Mouse (Mus musculus) neural tube, embryonic 13.5 days (tissue): Measurements from ENCODE around the gene Camk1d. TPM values are rescaled to one million over a fixed set of nuclear protein-coding genes. Genes with fewer than 3 reads are reported as not detected.
"Not testable (repeated sequence)": the region's sequence is repeated elsewhere in the genome, so short reads cannot be mapped to it uniquely, and the experiment has no call there.

Experiments
- ATAC-seq: fragments of 200-750 bp; cut with Nextera tagmentation; 2 replicates; pipeline ENCODE4 v1.8.0; 2017; ENCODE audit warnings: low read depth, mild to moderate bottlenecking, moderate TSS enrichment, moderate library complexity
- H3K27ac ChIP-seq: fragments of 300-500 bp; sonication (generic); replicated peaks from 2 replicates; pipeline ENCODE4 v1.5.1; 2015; ENCODE audit warnings: moderate library complexity, mild to moderate bottlenecking, inconsistent platforms
- H3K27me3 ChIP-seq: fragments of 300-500 bp; sonication (generic); 2 replicates; pipeline ENCODE4 v1.6.1; 2015; ENCODE audit warnings: mild to moderate bottlenecking, inconsistent platforms
- H3K36me3 ChIP-seq: fragments of 300-500 bp; sonication (generic); 2 replicates; pipeline ENCODE4 v1.6.1; 2015; ENCODE audit warnings: mild to moderate bottlenecking, inconsistent platforms
- H3K4me1 ChIP-seq: fragments of 300-500 bp; sonication (generic); replicated peaks from 2 replicates; pipeline ENCODE4 v1.6.1; 2015; ENCODE audit warnings: inconsistent platforms
- H3K4me2 ChIP-seq: fragments of 300-500 bp; sonication (generic); 2 replicates; pipeline ENCODE4 v1.6.1; 2015; ENCODE audit warnings: inconsistent platforms, mild to moderate bottlenecking, moderate library complexity
- H3K4me3 ChIP-seq: fragments of 300-500 bp; sonication (generic); 2 replicates; pipeline ENCODE4 v1.5.1; 2015; ENCODE audit warnings: mild to moderate bottlenecking, inconsistent platforms
- H3K9ac ChIP-seq: fragments of 300-500 bp; sonication (generic); 2 replicates; pipeline ENCODE4 v1.6.1; 2015; ENCODE audit warnings: moderate library complexity, mild to moderate bottlenecking, inconsistent platforms
- H3K9me3 ChIP-seq: fragments of 300-500 bp; sonication (generic); 2 replicates; pipeline ENCODE4 v1.6.1; 2016; ENCODE audit warnings: inconsistent platforms
- WGBS: fragments of 180-500 bp; shearing (Covaris S2); methylation state at CpG from one replicate; pipeline ENCODE4 v1.1.7; 2015; 5-methylcytosine and 5-hydroxymethylcytosine counted together
- polyA plus RNA-seq: library from polyadenylated mRNA; unstranded; fragments of >200 nt; fragmentation: Nextera tagmentation; extraction: Ambion mirVana; gene quantifications from 2 replicates; pipeline ENCODE4 v1.2.1, GENCODE M21; 2015

Camk1d gene
- polyA plus RNA-seq, 1 experiment from 2014 or later: 4.6 TPM

DNA sequence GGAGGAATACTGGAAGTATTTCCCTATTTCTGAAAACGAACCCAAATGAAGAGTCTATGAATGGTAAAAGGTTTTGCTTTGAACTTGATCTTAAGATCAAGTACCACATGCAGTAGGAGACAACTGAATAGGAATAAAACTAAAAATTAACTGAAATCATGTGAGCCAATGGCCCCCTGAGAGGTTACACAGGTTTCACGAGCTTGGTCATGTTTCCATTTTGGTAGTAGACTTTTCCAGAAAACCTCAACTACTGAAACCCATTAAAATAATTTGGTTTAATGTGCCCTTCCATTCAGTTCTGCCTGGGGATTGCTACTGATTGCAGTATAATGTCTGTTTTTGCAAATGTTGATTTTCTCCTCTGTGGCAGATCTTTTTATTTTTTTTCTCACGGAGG lies 316.8 kb downstream of the Camk1d start:
- H3K4me3 ChIP-seq: no peak overlapping the region
- 73% methylated on average over 3 of the region's 3 CpGs for WGBS
- peak overlapping the region; percentile 65 for H3K27ac ChIP-seq
- H3K4me2 ChIP-seq: no peak overlapping the region
- H3K27me3 ChIP-seq: 0 out of 2 replicates have a peak, but pooled peaks cover 5% of the 10 kb centered on the region
- peaks cover 23% of the 10 kb centered on the region for H3K4me1 ChIP-seq
- H3K9me3 ChIP-seq: no peaks in the 10 kb centered on the region
- no peak for ATAC-seq
- H3K9ac ChIP-seq: no peak overlapping the region
- no peaks in the 10 kb centered on the region for H3K36me3 ChIP-seq

DNA sequence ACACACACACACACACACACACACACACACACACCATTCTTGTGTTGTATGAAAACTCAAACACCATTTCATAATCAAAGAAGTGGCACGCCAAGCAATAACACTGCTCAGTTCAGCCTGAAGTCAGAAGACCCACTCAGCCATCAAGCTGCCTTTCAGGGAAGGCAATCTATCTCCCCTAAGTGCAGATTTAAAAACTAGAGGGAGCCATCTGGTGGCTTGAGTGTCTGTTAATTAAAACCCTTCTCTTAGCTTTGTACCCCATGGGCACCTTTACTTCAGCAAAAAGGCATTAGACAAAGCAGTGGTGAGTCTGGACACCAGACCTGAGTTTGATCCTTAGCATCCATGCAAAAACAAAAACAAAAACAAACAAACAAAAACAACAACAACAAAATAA lies 317.9 kb downstream of the Camk1d start:
- Histone ChIP-seq H3K4me2 (no peak overlapping the region), H3K9me3 (no peaks in the 10 kb centered on the region), H3K4me3 (no peak overlapping the region), H3K27ac (no peak overlapping the region), H3K36me3 (no peaks in the 10 kb centered on the region), H3K4me1 (peaks cover 23% of the 10 kb centered on the region), H3K9ac (no peak overlapping the region), H3K27me3 (0 out of 2 replicates have a peak, but pooled peaks cover 5% of the 10 kb centered on the region)
- 41% methylated on average over 1 of the region's 1 CpGs for WGBS
- no peak for ATAC-seq

DNA sequence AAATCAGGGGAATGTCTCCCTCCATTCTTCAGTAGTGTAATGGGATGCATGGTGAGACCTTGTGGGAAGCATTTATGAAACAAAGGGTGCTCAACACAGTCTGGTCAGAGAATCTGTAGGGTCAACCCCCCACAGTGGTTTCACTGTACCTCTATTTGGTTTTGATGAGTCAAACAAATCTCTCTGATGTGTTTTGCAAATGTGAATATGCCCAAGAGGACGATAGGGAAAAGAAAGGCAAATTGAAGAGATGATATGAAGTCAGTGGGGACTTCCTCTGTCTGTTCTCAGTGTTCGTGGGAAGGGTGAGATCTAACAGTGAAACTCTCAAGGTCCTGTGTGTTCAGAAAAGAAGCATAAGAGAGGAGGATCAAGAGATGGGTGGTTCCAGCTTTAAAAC lies 318.4 kb downstream of the Camk1d start:
- H3K4me1 ChIP-seq: peaks cover 23% of the 10 kb centered on the region
- H3K4me2 ChIP-seq: no peak overlapping the region
- ATAC-seq: no peak
- no peaks in the 10 kb centered on the region for H3K9me3 ChIP-seq
- no peak overlapping the region for H3K4me3 ChIP-seq
- H3K27me3 ChIP-seq: 0 out of 2 replicates have a peak, but pooled peaks cover 5% of the 10 kb centered on the region
- no peak overlapping the region for H3K9ac ChIP-seq
- H3K36me3 ChIP-seq: no peaks in the 10 kb centered on the region
- WGBS: 54% methylated on average over 2 of the region's 2 CpGs
- H3K27ac ChIP-seq: no peak overlapping the region

DNA sequence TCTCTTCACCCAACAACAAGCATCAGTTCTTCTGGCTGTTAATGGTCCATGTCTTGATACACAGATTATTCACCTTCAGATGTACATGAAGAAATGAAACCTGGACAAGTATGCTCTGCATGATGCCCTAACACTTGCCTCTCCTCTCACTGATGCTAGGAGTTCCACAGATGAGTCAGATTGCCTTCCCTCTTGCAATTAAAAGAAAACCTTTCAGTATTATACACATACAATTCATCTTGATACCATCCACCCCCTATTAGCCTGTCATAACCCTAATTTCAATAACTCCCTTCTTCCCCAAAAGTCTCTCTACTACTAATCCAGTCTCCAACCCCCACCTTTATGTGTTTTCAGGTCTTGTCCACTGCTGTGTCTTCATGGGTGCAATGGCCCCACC lies 321.4 kb downstream of the Camk1d start:
- Histone ChIP-seq H3K9me3 (no peaks in the 10 kb centered on the region), H3K4me2 (no peak overlapping the region), H3K9ac (no peak overlapping the region), H3K27ac (no peak overlapping the region), H3K4me1 (peaks cover 15% of the 10 kb centered on the region), H3K27me3 (no peaks in the 10 kb centered on the region), H3K4me3 (no peak overlapping the region), H3K36me3 (no peaks in the 10 kb centered on the region)
- no peak for ATAC-seq

DNA sequence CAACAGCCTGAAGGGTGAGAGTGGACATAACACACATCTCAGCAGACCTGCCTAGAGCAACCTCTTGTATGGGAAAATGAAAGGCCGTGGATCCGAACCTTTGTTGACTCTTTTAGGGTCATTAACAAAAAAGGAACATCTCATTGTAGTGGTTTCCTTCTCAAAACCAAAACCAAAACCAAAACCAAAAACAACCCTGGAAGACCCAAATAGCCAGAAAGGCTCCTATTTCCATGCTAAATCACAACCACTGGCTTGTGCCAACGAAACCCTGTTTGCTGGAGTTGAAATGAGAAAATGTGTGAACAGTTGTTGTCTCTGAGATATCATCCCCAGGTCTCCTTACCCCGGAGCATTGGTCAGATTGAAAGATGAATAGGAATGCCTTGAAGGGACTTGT lies 321.8 kb downstream of the Camk1d start:
- peaks cover 10% of the 10 kb centered on the region for H3K4me1 ChIP-seq
- no peak overlapping the region for H3K27ac ChIP-seq
- ATAC-seq: no peak
- H3K4me3 ChIP-seq: no peak overlapping the region
- H3K4me2 ChIP-seq: no peak overlapping the region
- no peaks in the 10 kb centered on the region for H3K9me3 ChIP-seq
- WGBS: 87% methylated on average over 4 of the region's 4 CpGs
- no peaks in the 10 kb centered on the region for H3K27me3 ChIP-seq
- no peaks in the 10 kb centered on the region for H3K36me3 ChIP-seq
- no peak overlapping the region for H3K9ac ChIP-seq

DNA sequence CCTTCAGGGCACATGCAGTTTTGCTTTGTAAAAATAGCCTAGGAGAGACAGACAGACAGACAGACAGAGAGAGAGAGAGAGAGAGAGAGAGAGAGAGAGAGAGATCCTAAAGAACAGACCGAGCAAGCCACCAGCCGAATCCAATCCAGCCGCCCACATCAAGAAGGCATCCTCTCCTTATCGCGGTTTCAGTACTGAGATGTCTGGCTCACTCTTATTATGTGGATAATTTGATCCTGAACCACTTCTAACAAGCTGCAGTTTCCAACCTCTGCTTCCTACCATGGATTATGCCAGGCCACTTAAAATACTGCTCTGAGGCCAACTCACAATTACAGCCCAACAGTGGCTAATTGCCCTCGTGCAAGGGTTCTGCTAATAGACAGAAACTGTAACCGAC lies 325.9 kb downstream of the Camk1d start:
- no peaks in the 10 kb centered on the region; the same call in 1 of the 2 replicates for H3K4me1 ChIP-seq
- no peak for ATAC-seq
- WGBS: 89% methylated on average over 7 of the region's 7 CpGs

DNA sequence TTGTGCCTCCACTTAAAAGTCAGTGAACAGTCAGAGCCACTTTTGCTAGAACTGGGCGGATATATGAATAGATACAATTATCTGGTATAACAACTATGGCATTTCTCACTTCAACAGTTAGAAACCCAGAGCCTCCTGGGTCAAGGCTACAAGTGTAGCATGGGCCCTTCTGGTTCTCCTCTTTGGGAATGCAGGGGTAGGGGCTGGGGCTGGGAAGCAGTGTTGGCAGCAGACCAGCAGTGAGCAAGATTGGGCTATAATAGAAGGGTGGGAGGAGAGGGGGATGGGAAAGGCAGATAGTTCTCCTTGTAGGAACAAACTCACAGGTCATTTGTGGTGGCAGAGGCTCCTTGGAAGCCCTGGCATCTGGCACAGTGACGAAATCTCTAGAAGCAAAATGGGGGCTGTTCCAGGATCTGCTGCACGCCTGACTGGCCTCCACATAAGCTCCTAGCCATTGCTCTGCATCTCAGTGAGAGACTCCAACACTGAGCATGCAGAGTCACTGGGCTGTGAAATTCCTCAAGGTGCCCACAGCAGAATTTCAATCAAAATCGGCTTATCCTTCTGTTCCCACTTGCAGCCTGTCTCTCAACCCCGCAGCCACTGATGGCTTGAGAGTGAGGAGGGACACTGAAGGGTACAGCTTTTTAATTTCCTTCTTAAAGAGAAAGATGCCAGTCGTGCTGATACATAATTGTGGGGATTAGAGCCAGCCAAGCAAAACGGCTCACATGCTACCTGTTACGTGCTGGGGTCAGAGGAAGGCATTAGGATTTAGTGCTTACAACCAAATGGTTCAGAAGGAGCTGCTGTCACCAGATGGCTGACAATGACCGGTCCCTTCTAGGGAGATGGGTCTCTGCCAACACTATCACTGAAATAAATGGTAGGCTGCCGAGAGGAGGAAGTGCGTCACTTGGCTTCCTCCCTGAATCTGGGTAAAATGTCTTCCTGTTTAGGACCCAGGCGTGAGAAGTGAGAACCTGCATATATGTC lies 332.3 kb downstream of the Camk1d start:
- no peaks in the 10 kb centered on the region for H3K27me3 ChIP-seq
- H3K4me2 ChIP-seq: no peak overlapping the region
- peaks cover 26% of the 10 kb centered on the region for H3K4me1 ChIP-seq
- H3K9me3 ChIP-seq: no peaks in the 10 kb centered on the region
- ATAC-seq: no peak
- WGBS: 67% methylated on average over 12 of the region's 12 CpGs
- no peak overlapping the region for H3K4me3 ChIP-seq
- no peak overlapping the region for H3K9ac ChIP-seq
- H3K27ac ChIP-seq: peak overlapping the region; percentile 46
- H3K36me3 ChIP-seq: no peaks in the 10 kb centered on the region

More for the DNA sequence above, 325.9 kb downstream of the Camk1d start:
- no peaks in the 10 kb centered on the region for H3K36me3 ChIP-seq
- no peaks in the 10 kb centered on the region for H3K27me3 ChIP-seq
- no peaks in the 10 kb centered on the region for H3K9me3 ChIP-seq
- no peak overlapping the region for H3K4me2 ChIP-seq
- H3K4me3 ChIP-seq: no peak overlapping the region
- H3K27ac ChIP-seq: no peak overlapping the region
- H3K9ac ChIP-seq: no peak overlapping the region

DNA sequence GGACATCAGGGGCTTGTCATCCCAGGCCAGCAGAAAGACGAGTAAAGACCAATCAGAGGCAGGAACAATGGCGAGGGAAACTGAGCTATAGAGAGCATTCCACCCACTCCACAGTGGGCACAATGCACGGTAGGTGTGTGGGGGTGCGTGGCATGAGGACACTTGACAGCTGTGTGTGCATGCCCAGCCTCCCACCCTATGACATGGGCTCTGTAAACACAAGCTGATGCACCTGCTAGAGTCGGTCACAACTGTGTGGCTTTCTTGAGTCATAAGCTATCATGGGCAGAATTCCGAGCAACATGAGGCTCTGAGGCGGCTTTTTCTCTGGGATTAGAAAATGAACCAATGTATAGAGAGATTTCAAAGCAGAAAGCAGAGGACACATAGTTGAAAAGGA lies 333.3 kb downstream of the Camk1d start:
- Histone ChIP-seq H3K27me3 (no peaks in the 10 kb centered on the region), H3K9me3 (no peaks in the 10 kb centered on the region), H3K4me3 (no peak overlapping the region), H3K27ac (no peak overlapping the region), H3K36me3 (no peaks in the 10 kb centered on the region), H3K9ac (no peak overlapping the region), H3K4me2 (no peak overlapping the region), H3K4me1 (peaks cover 30% of the 10 kb centered on the region)
- no peak for ATAC-seq
- 83% methylated on average over 7 of the region's 7 CpGs for WGBS

DNA sequence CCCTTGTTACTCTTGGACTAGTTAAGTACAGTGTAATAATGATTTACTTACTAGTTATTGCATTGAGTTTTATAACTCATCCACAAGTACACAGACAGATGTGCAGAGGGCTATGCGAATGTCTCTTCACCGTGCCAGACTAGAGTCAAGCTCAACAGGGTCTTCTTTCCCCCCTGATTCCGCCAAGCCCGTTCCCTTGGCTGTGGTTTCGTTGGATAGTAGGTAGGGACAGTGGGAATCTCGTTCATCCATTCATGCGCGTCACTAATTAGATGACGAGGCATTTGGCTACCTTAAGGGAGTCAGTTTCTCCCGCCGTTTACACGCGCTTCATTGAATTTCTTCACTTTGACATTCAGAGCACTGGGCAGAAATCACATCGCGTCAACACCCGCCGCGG lies 335.4 kb downstream of the Camk1d start:
- 44% methylated on average over 18 of the region's 18 CpGs for WGBS

DNA sequence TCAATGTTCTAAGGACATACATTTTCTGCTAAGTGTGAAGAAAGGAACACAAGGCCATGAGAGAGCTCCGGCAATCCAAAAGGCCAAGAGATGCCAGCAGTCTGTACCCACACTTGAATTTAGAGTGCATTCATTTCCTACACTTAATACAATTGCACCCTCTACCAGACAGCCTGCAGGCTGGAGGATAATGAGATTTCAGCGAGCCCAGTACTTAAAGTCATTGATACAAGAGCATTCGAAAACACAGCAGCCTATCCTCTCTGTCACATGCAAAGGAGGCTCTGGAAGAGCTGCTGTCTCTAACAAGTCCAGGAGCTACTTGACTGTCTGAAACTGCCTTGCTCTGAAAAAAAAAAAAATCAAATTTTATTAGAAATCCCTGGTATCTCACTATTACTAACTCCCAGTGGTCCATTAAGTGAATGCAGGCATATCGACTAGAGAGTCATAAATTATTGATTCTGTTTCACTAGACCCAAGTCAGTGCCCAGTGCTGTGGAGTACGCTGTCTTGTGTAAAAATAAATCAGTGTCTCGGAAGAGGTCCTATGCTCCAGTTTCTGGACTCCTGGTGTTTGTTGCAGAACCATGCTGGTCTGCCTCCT lies 336.1 kb downstream of the Camk1d start:
- no peak overlapping the region for H3K4me2 ChIP-seq
- H3K4me3 ChIP-seq: no peak overlapping the region
- H3K27me3 ChIP-seq: no peaks in the 10 kb centered on the region
- H3K27ac ChIP-seq: peak overlapping the region; percentile 59
- no peak overlapping the region for H3K9ac ChIP-seq
- H3K9me3 ChIP-seq: no peaks in the 10 kb centered on the region
- 42% methylated on average over 6 of the region's 6 CpGs for WGBS
- H3K36me3 ChIP-seq: no peaks in the 10 kb centered on the region
- ATAC-seq: peak; percentile 36; the same call in 1 of the 2 replicates
- H3K4me1 ChIP-seq: peaks cover 30% of the 10 kb centered on the region

More for the DNA sequence above, 335.4 kb downstream of the Camk1d start:
- Histone ChIP-seq H3K27ac (0 out of 2 replicates have a peak overlapping the region, but pooled peaks have one; percentile 59), H3K4me1 (peaks cover 30% of the 10 kb centered on the region)
- not testable (repeated sequence) for ATAC-seq, H3K27me3 ChIP-seq, H3K9ac ChIP-seq, H3K9me3 ChIP-seq, H3K4me2 ChIP-seq, H3K4me3 ChIP-seq, H3K36me3 ChIP-seq

DNA sequence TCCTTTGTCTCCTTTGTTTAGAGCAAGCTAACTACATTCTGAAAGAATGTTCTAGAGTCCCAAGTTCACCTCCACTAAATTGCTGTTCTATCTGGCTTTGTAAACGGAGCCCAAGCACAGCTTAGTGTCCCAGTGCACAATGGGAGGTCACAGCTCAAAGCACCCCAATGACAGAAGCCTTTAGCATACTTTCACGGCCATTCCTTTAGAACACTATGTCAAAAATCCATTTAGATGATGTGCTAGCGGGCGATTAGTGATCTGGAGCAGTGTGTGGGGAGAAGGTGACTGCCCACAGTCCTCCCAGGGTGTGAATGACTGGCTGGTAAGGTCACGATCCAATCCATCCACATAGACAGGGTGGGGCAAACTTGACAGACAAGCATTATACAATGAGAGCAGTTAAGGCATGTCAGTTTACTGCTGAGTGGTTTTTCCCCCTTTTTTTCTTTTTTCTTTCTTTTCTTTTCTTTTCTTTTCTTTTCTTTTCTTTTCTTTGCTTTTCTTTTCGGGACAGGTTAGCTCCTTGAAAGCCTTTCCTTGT lies 341.4 kb downstream of the Camk1d start:
- H3K27me3 ChIP-seq: no peaks in the 10 kb centered on the region
- H3K4me3 ChIP-seq: no peak overlapping the region
- 59% methylated on average over 6 of the region's 6 CpGs for WGBS
- no peak for ATAC-seq
- H3K27ac ChIP-seq: no peak overlapping the region
- H3K9ac ChIP-seq: no peak overlapping the region
- no peaks in the 10 kb centered on the region for H3K36me3 ChIP-seq
- peaks cover 12% of the 10 kb centered on the region for H3K4me1 ChIP-seq
- H3K4me2 ChIP-seq: no peak overlapping the region
- no peaks in the 10 kb centered on the region for H3K9me3 ChIP-seq

DNA sequence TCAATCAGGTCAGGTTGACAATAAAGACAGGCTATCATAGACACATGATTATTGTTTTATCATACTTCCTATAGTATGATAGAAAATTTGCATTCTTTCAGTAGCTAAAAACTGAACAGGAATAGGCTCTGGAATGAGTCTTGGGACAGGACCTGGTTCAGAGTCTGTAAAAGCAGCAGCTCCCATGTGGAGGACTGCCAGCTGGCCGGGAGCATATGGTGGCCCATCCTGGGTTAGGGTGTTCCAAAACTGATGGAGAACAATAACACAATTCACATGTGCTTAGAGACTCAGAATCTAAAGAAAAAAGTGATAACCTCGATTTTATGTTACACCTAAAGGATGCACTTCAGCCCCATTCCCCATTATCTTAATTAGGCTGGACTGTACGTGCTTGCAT lies 343.0 kb downstream of the Camk1d start:
- Histone ChIP-seq H3K9me3 (no peaks in the 10 kb centered on the region), H3K9ac (no peak overlapping the region), H3K27me3 (no peaks in the 10 kb centered on the region), H3K4me3 (no peak overlapping the region), H3K27ac (no peak overlapping the region), H3K4me2 (no peak overlapping the region), H3K4me1 (no peaks in the 10 kb centered on the region), H3K36me3 (no peaks in the 10 kb centered on the region)
- 73% methylated on average over 3 of the region's 3 CpGs for WGBS
- ATAC-seq: no peak
